Mouse (Mus musculus) C2C12 (cell line): ENCODE data around the gene Pkn3.

Source experiments
- CTCF ChIP-seq: IDR thresholded peaks from one replicate; pipeline ENCODE4 v1.5.1; 2011; ENCODE audit not compliant: control insufficient read depth, insufficient read depth, insufficient read length
- MYOD1 ChIP-seq: IDR thresholded peaks from one replicate; pipeline ENCODE4 v1.6.1; 2011; ENCODE audit warnings: low read depth; ENCODE audit not compliant: control insufficient read depth, insufficient read length
- USF1 ChIP-seq: IDR thresholded peaks from one replicate; pipeline ENCODE4 v1.6.1; 2011; ENCODE audit warnings: low read depth, mild to moderate bottlenecking, control low read depth, moderate library complexity

GRCm38 (mm10) chr2:30107646-30108045, 30.2 kb downstream of the Pkn3 start:
- no peak for TF ChIP-seq MYOD1
- no peak for TF ChIP-seq CTCF
- TF ChIP-seq USF1: no peak
